Mouse (Mus musculus) liver, embryonic 16.5 days (tissue): Measurements from ENCODE around the gene Gm10340. TPM values are rescaled to one million over a fixed set of nuclear protein-coding genes. Genes with fewer than 3 reads are reported as not detected.
"Not testable (repeated sequence)": the region's sequence is repeated elsewhere in the genome, so short reads cannot be mapped to it uniquely, and the experiment has no call there.

Experiments
- ATAC-seq: fragments of 200-750 bp; cut with Nextera tagmentation; 2 replicates; pipeline ENCODE4 v1.8.0; 2017; ENCODE audit warnings: low read depth, mild to moderate bottlenecking, moderate number of reproducible peaks, moderate library complexity
- H3K27ac ChIP-seq: fragments of 300-500 bp; sonication (generic); 2 replicates; pipeline ENCODE4 v1.5.1; 2014; ENCODE audit warnings: mild to moderate bottlenecking, low read length
- H3K27me3 ChIP-seq: fragments of 300-500 bp; sonication (generic); 2 replicates; pipeline ENCODE4 v1.6.1; 2014; ENCODE audit warnings: low read depth, low read length, mixed read lengths; ENCODE audit not compliant: control insufficient read depth, insufficient read depth
- H3K36me3 ChIP-seq: fragments of 300-500 bp; sonication (generic); 2 replicates; pipeline ENCODE4 v1.6.1; 2014; ENCODE audit warnings: mild to moderate bottlenecking; ENCODE audit not compliant: control insufficient read depth, insufficient read depth
- H3K4me1 ChIP-seq: fragments of 300-500 bp; sonication (generic); 2 replicates; pipeline ENCODE4 v1.6.1; 2014; ENCODE audit warnings: low read depth, low read length, mixed read lengths; ENCODE audit not compliant: control insufficient read depth
- H3K4me2 ChIP-seq: fragments of 300-500 bp; sonication (generic); 2 replicates; pipeline ENCODE4 v1.6.1; 2014; ENCODE audit warnings: low read depth, low read length, mixed read lengths
- H3K4me3 ChIP-seq: fragments of 300-500 bp; sonication (generic); 2 replicates; pipeline ENCODE4 v1.5.1; 2014; ENCODE audit warnings: low read depth, mild to moderate bottlenecking, low read length
- H3K9ac ChIP-seq: fragments of 300-500 bp; sonication (generic); 2 replicates; pipeline ENCODE4 v1.6.1; 2014; ENCODE audit warnings: low read depth, low read length
- H3K9me3 ChIP-seq: fragments of 300-500 bp; sonication (generic); replicated peaks from 2 replicates; pipeline ENCODE4 v1.6.1; 2016; ENCODE audit warnings: low read length; ENCODE audit not compliant: control insufficient read depth
- WGBS: fragments of 180-500 bp; shearing (Covaris S2); extraction: QIAGEN DNeasy Blood & Tissue Kit; methylation state at CpG from one replicate; pipeline ENCODE4 v1.1.7; 2014; ENCODE audit not compliant: insufficient replicate concordance; 5-methylcytosine and 5-hydroxymethylcytosine counted together
- polyA plus RNA-seq: library from polyadenylated mRNA; unstranded; fragments of >200 nt; fragmentation: Nextera tagmentation; extraction: Ambion mirVana; gene quantifications from 2 replicates; pipeline ENCODE4 v1.2.1, GENCODE M21; 2015

Gene Gm10340
- polyA plus RNA-seq = not detected in 2 replicates

DNA sequence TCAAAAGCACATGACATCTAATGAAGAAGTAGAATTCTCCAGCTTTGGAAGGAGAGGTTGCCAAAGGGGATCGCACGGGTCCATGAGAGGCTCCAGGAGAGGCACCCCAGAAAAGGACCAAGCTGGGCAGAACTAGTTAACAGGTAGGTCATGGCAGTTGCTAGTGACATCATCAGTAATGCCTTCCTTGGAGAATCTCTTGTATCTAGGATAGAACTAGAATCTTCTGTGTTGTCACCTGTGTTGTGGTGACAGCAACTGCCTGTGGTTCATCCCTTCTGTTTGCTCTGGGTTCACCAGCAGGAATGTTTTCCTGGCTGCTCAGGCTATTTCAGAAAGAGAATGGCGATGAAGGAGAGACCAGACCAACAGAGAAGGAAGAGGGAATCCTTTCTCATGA lies at the start of gene Gm10340:
TSS of gene Gm10340 (plus strand) at position 301 of the 400 bp plus-strand sequence.
- not testable (repeated sequence) for H3K9ac ChIP-seq, H3K36me3 ChIP-seq, H3K4me3 ChIP-seq, H3K9me3 ChIP-seq, H3K4me1 ChIP-seq, ATAC-seq, H3K4me2 ChIP-seq, H3K27ac ChIP-seq, H3K27me3 ChIP-seq
- 55% methylated on average over 2 of the region's 3 CpGs for WGBS

DNA sequence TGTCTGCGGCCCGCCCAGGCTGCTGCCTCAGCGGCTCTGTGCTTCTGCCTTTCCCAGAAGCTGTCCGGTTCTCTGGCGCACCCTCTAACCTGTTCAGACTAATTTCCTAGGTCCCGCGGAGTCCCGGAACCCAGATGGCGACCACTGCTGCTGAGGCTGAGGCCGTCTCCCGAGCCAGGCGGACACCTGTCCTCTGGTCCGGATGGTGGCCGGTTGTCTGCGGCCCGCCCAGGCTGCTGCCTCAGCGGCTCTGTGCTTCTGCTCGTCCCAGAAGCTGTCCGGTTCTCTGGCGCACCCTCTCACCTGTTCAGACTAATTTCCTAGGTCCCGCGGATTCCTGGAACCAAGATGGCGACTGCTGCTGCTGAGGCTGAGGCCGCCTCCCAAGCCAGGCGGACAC lies 17.7 kb upstream of the Gm10340 start:
- H3K27ac ChIP-seq, H3K9me3 ChIP-seq, H3K4me2 ChIP-seq, H3K9ac ChIP-seq, ATAC-seq, H3K27me3 ChIP-seq, H3K4me1 ChIP-seq, H3K36me3 ChIP-seq, H3K4me3 ChIP-seq: not testable (repeated sequence)
- 52% methylated on average over 13 of the region's 25 CpGs for WGBS

DNA sequence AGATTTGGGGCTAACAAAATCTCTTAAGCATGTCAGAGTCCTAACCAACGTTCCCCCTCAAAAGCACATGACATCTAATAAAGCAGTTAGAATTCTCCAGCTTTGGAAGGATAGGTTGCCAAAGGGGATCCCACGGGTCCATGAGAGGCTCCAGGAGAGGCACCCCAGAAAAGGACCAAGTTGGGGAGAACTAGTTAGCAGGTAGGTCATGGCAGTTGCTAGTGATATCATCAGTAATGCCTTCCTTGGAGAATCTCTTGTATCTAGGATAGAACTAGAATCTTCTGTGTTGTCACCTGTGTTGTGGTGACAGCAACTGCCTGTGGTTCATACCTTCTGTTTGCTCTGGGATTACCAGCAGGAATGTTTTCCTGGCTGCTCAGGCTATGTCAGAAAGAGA lies 54.2 kb downstream of the Gm10340 start, which contains the start of gene Gm5795:
TSS of gene Gm5795 (plus strand) at position 301 of the 400 bp plus-strand sequence.
- not testable (repeated sequence) for H3K4me3 ChIP-seq, H3K4me2 ChIP-seq, H3K4me1 ChIP-seq, H3K27ac ChIP-seq, H3K9me3 ChIP-seq, H3K9ac ChIP-seq, ATAC-seq, H3K27me3 ChIP-seq, H3K36me3 ChIP-seq
- WGBS = no CpG with 5 or more reads among the region's 2 CpGs

Other genes with a start within 250 kb of the Gm10340 start
- gene Gm2888, start 104.0 kb upstream of the Gm10340 start, polyA plus RNA-seq = not detected in 2 replicates
- 0.13 TPM in 1 of 2 replicates, not detected in the other for gene Gm2897, start 84.7 kb upstream of the Gm10340 start, polyA plus RNA-seq
- gene Gm5795, start 54.3 kb downstream of the Gm10340 start, polyA plus RNA-seq = not detected in 2 replicates
- 0.25 and 0.58 TPM in 2 replicates for gene D830030K20Rik, start 74.5 kb downstream of the Gm10340 start, polyA plus RNA-seq
- gene Gm2956, start 198.6 kb downstream of the Gm10340 start, polyA plus RNA-seq = not detected in 2 replicates